Mouse (Mus musculus): ENCODE measurements at regions not wholly inside any gene's neighbourhood (a gene's known extent, or its start where the extent isn't known, plus 50 kb on each side); places are given as distances from the start of the nearest gene placed in this dataset.

DNA sequence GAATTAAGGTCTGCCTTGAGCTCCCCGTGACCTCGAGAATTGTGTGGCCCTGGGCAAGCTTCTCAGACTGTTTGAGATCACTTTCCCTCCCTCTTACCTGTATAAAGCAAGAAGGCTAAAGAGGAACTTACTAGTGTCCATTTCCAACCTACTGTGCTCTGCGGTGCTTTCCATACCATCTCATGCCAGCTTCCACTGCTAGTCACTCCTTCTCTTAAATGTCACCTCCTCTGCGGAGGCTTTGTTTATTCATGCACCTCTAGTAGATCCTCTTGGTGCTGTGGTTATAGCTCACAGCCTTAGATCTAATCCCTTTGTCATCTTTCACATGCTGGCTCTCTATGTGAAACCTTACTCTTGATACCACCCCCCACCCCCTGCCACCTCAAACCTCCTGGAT is 2310.3 kb upstream of the Lrrc6 start:
- Histone ChIP-seq H3K9me3 (replicated peaks) (no peaks in the 10 kb centered on the region), H3K4me2 (no peak overlapping the region), H3K9ac (no peak overlapping the region), H3K27me3 (no peaks in the 10 kb centered on the region), H3K27ac (no peak overlapping the region), H3K4me3 (replicated peaks) (no peak overlapping the region), H3K4me1 (no peaks in the 10 kb centered on the region), H3K36me3 (no peaks in the 10 kb centered on the region)
- 91% methylated on average over 4 of the region's 4 CpGs for WGBS
- no peak for ATAC-seq (replicated peaks; ENCODE audit: low FRiP score)

DNA sequence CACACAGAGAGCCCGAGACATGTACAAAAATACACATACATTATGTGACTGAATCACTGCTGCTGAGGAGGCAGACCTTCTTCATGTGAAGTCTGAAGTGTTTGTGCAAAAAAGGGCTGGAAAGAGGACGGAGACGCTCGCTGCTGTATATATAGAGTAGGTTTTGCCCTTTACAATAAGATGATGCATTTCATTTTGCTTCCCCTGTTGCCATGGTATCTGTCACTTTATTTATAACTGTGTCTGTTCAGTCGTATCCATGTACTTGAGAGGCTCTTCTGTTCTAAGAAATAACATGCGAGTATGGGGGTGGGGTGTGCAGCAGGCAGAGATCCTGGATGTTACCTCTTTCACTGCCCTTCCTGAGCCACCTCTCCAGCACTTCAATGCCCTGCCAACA is 2309.9 kb upstream of the Lrrc6 start:
- H3K4me3 ChIP-seq (replicated peaks) = no peak overlapping the region
- H3K4me1 ChIP-seq = no peaks in the 10 kb centered on the region
- no peak for ATAC-seq (replicated peaks; ENCODE audit: low FRiP score)
- no peaks in the 10 kb centered on the region for H3K36me3 ChIP-seq
- H3K9me3 ChIP-seq (replicated peaks) = no peaks in the 10 kb centered on the region
- no peak overlapping the region for H3K9ac ChIP-seq
- WGBS = 80% methylated on average over 6 of the region's 6 CpGs
- no peaks in the 10 kb centered on the region for H3K27me3 ChIP-seq
- no peak overlapping the region for H3K27ac ChIP-seq
- H3K4me2 ChIP-seq = no peak overlapping the region

DNA sequence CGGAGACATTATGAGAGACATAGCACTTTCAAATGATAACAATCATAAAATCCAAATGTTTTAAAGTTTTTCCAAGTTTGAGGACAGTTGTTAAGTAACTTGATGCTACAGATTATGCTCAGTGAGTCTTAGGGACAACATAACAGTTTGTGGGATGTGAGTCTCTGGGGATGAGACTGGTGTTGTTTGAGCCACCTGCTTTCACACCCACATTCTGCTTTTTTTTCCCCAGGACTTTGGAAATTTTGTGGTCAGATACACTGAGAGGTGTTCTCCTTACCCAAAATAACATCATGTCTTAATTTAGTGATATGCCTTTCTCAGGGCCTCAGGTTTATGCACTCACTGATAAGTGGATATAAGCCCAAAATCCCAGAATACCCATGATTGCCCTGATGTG is 2307.5 kb upstream of the Lrrc6 start:
- Histone ChIP-seq H3K4me1 (no peaks in the 10 kb centered on the region), H3K27me3 (no peaks in the 10 kb centered on the region), H3K4me3 (replicated peaks) (no peak overlapping the region), H3K9me3 (replicated peaks) (no peaks in the 10 kb centered on the region), H3K9ac (no peak overlapping the region), H3K27ac (no peak overlapping the region), H3K4me2 (no peak overlapping the region), H3K36me3 (no peaks in the 10 kb centered on the region)
- WGBS = 96% methylated on average over 1 of the region's 1 CpGs
- no peak for ATAC-seq (replicated peaks; ENCODE audit: low FRiP score)

DNA sequence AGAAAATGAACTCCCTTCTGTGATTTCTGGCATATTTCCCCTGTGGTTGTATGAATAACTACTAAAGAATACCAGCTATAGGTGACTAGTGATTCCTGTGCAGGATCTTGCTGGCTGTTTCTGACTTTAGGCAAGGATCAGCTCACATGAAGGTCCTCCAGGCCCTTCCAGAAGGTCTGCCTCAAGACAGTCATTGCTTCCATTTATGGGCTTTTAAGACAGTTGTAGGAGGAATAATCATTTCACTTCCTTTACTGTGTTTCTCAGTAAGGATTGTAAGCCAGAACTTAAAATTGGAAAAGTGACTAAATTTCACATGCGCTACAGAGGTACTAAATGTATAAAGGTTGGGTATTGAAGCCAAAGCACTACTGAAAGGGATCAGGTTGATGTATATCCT is 2303.5 kb upstream of the Lrrc6 start:
- no peaks in the 10 kb centered on the region for H3K4me1 ChIP-seq
- 93% methylated on average over 1 of the region's 1 CpGs for WGBS
- no peak for ATAC-seq (replicated peaks; ENCODE audit: low FRiP score)
- H3K27me3 ChIP-seq = no peaks in the 10 kb centered on the region
- no peaks in the 10 kb centered on the region for H3K36me3 ChIP-seq
- no peak overlapping the region for H3K9ac ChIP-seq
- H3K27ac ChIP-seq = no peak overlapping the region
- no peak overlapping the region for H3K4me3 ChIP-seq (replicated peaks)
- H3K9me3 ChIP-seq (replicated peaks) = no peaks in the 10 kb centered on the region
- no peak overlapping the region for H3K4me2 ChIP-seq

DNA sequence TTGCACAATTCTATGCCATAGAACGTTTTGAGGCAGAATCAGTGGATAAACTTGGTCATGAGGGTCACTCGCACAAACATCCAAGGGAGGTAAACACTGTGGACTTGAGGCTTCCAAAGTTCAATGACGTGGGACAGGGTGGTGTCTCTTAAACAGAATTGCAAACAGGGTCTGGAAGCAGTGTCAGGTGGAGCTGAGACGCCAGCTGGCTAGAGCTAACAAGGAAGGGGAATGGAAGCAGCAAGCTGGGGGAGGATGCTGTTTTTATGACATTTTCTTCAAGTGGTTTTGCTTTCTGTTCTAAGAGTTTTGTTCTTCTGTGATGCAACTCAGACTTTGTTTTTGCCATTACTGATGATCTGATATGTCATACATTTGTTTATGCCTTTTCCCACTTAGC is 2301.1 kb upstream of the Lrrc6 start:
- no peaks in the 10 kb centered on the region for H3K4me1 ChIP-seq
- no peak for ATAC-seq (replicated peaks; ENCODE audit: low FRiP score)
- H3K4me2 ChIP-seq = no peak overlapping the region
- H3K27ac ChIP-seq = no peak overlapping the region
- 70% methylated on average over 4 of the region's 4 CpGs for WGBS
- H3K4me3 ChIP-seq (replicated peaks) = no peak overlapping the region
- no peaks in the 10 kb centered on the region for H3K36me3 ChIP-seq
- H3K27me3 ChIP-seq = no peaks in the 10 kb centered on the region
- H3K9me3 ChIP-seq (replicated peaks) = no peaks in the 10 kb centered on the region
- H3K9ac ChIP-seq = no peak overlapping the region

DNA sequence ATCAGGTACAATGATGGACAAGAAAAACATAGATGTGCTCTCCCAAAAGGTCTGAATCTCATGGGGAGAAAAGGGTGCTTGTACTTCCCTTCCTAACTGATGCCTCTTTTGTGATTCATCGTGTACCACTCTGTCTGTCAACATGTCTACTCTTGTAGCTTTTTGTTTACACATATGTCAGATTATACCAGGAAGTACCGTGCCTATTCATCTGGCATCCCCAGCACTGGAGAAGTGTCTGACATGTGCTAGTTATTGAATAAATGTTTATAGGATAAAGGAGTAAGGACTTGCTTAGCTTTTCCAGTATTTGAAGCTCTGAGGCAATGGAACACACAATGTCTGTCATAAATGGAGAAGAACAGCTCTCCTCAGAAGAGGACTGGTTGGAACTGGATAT is 2296.7 kb upstream of the Lrrc6 start:
- Histone ChIP-seq H3K4me1 (no peaks in the 10 kb centered on the region), H3K27ac (no peak overlapping the region), H3K27me3 (no peaks in the 10 kb centered on the region), H3K4me3 (replicated peaks) (no peak overlapping the region), H3K4me2 (no peak overlapping the region), H3K9ac (no peak overlapping the region), H3K9me3 (replicated peaks) (no peaks in the 10 kb centered on the region), H3K36me3 (no peaks in the 10 kb centered on the region)
- no peak for ATAC-seq (replicated peaks; ENCODE audit: low FRiP score)
- WGBS = 85% methylated on average over 2 of the region's 2 CpGs

DNA sequence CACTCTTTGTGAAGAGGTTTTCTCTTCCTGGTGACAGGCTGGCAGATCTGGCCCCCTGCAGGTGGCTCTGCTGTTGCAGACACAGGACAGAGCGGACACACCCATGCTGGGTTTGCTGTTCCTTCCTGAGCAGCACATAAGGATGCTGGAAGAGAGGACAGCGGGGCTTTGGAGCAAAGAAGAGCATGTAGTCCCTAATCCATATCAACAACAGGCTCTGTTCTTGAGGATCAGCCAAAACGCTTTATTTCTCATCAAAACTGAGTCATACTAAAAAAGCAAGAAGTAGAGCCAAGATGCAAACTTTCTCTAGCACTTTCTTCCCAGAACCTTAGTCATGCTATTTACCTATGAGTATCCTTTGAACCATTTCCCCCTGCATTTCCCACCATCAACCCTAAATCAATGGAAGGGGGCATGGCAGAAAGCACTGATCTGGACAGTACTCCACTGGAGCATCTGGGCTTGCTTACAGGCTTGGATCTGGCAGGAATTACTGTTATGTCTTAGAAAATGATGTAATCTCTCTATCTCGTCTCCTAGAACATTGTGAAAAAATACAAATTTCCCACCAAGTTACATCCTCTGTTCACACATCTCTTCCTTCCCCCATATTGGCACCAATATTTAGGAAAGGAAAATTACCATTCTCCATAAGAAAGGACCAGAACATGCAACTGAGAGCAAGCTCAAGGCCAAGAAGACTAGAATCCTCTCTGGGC is 2294.7 kb upstream of the Lrrc6 start:
- no peak overlapping the region for H3K4me2 ChIP-seq
- 66% methylated on average over 4 of the region's 4 CpGs for WGBS
- no peak overlapping the region for H3K4me3 ChIP-seq (replicated peaks)
- H3K9me3 ChIP-seq (replicated peaks) = no peaks in the 10 kb centered on the region
- H3K27me3 ChIP-seq = no peaks in the 10 kb centered on the region
- H3K4me1 ChIP-seq = no peaks in the 10 kb centered on the region
- no peak for ATAC-seq (replicated peaks; ENCODE audit: low FRiP score)
- H3K9ac ChIP-seq = no peak overlapping the region
- no peak overlapping the region for H3K27ac ChIP-seq
- no peaks in the 10 kb centered on the region for H3K36me3 ChIP-seq

DNA sequence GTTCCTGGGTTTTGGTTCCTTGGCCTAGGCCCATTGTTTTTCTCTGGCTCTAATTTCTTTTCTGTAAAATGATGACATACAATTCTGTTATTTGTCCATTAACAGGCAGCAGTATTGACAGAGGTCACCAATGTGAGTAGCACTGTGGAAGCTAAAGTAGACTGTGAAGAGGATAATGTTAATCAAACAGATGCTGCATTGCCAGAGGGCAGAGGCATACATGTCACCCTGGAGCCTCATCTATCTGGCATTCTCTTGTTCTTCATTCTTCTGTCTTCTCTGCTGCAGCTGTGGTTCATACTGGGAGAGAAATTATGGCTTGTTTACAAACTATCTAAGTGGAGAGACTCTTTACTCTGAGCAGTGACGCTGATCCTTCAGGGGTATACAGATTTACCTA is 2259.2 kb upstream of the Lrrc6 start:
- H3K4me1 ChIP-seq = no peaks in the 10 kb centered on the region
- H3K4me2 ChIP-seq = no peak overlapping the region
- ATAC-seq (replicated peaks; ENCODE audit: low FRiP score) = no peak
- no peak overlapping the region for H3K9ac ChIP-seq
- no peak overlapping the region for H3K27ac ChIP-seq
- no peaks in the 10 kb centered on the region for H3K9me3 ChIP-seq (replicated peaks)
- H3K27me3 ChIP-seq = no peaks in the 10 kb centered on the region
- no peaks in the 10 kb centered on the region for H3K36me3 ChIP-seq
- H3K4me3 ChIP-seq (replicated peaks) = no peak overlapping the region
- WGBS = 71% methylated on average over 1 of the region's 1 CpGs

DNA sequence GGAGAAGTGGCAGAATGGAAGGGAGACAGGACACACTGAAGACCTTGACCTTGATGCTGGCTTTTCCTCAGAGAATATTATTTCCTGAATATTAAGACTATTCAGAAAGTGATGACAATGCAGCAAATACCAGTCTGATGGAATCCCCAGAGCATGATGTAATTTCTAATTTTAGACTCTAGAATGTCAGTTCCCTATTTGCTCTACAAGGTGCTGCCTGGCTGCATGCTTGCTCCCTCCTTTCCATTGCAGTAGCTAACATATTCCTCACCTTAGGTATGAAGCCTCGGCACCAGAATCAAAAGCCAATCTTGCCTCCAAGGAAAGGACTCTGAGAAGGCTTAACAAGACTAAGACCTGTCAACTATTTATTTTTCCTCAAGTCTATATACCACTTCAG is 2254.5 kb upstream of the Lrrc6 start:
- H3K4me2 ChIP-seq = no peak overlapping the region
- ATAC-seq (replicated peaks; ENCODE audit: low FRiP score) = no peak
- no peaks in the 10 kb centered on the region for H3K4me1 ChIP-seq
- H3K27me3 ChIP-seq = no peaks in the 10 kb centered on the region
- H3K36me3 ChIP-seq = no peaks in the 10 kb centered on the region
- no peak overlapping the region for H3K27ac ChIP-seq
- no peak overlapping the region for H3K4me3 ChIP-seq (replicated peaks)
- H3K9me3 ChIP-seq (replicated peaks) = no peaks in the 10 kb centered on the region
- 89% methylated on average over 1 of the region's 1 CpGs for WGBS
- no peak overlapping the region for H3K9ac ChIP-seq

DNA sequence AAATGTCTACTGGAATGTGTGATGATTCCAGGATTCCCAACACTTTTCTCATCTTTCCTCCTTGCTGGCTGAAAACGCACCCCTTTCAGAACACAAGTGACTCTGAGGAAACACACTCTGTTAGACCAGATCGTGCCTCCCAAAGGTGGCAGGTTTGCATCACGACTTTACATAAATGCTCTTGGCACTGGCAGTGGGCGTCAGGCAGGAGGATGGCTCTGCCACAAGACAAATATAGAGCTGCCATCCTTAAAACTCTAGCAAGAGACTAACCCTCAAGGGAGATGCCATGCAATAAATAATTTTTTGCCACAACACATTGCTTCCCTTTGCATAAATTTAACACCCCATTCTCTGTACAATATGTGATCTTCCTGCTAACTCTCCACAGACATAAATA is 2254.1 kb upstream of the Lrrc6 start:
- H3K4me1 ChIP-seq = no peaks in the 10 kb centered on the region
- H3K4me2 ChIP-seq = no peak overlapping the region
- H3K27me3 ChIP-seq = no peaks in the 10 kb centered on the region
- no peaks in the 10 kb centered on the region for H3K9me3 ChIP-seq (replicated peaks)
- ATAC-seq (replicated peaks; ENCODE audit: low FRiP score) = no peak
- H3K27ac ChIP-seq = no peak overlapping the region
- no peak overlapping the region for H3K4me3 ChIP-seq (replicated peaks)
- no peak overlapping the region for H3K9ac ChIP-seq
- 83% methylated on average over 4 of the region's 4 CpGs for WGBS
- no peaks in the 10 kb centered on the region for H3K36me3 ChIP-seq

DNA sequence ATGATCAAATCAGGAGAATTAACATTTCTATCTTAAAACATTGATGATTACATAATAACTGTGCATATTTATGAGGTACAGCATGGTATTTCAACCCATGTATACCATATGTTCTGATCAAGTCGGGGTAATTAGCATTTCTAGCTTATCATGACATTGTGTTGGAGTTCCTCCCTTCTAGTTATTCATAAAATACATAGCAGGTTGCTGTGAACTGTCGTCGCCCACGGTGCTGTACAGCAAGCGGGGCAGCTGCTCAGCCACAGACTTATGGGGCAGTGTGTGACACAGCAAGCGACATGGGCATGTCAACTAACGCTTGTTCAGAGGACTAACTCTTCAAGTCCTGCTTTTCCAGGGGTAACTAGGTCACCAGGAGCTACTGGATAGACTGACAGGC is 2238.6 kb upstream of the Lrrc6 start:
- Histone ChIP-seq H3K4me2 (no peak overlapping the region), H3K27ac (no peak overlapping the region), H3K9me3 (replicated peaks) (no peaks in the 10 kb centered on the region), H3K4me3 (replicated peaks) (no peak overlapping the region), H3K36me3 (no peaks in the 10 kb centered on the region), H3K9ac (no peak overlapping the region), H3K27me3 (no peaks in the 10 kb centered on the region), H3K4me1 (no peaks in the 10 kb centered on the region)
- ATAC-seq (replicated peaks; ENCODE audit: low FRiP score) = no peak
- WGBS = 87% methylated on average over 7 of the region's 7 CpGs

DNA sequence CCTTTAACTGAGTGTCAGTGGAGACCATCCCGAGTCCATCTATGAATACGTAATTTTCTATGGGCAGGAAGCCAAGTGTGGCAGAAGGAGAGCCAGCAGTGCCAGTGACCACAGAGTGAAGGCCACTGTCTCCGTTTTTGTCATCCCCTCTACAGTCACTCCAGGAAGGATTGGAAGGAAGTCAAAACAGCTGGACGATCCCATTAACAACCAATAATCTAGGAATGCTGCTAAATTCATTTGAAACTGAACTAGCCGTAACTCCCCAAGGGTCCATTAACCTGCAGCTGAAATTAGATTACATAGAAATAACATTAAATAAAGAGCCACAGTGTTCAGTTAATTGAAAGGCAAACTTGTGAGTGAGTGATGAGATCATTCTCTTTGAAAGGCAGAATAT is 2220.5 kb upstream of the Lrrc6 start:
- 75% methylated on average over 5 of the region's 5 CpGs for WGBS
- H3K9me3 ChIP-seq (replicated peaks) = no peaks in the 10 kb centered on the region
- H3K27me3 ChIP-seq = no peaks in the 10 kb centered on the region
- no peak for ATAC-seq (replicated peaks; ENCODE audit: low FRiP score)
- H3K9ac ChIP-seq = no peak overlapping the region
- no peak overlapping the region for H3K4me2 ChIP-seq
- no peak overlapping the region for H3K27ac ChIP-seq
- H3K4me3 ChIP-seq (replicated peaks) = no peak overlapping the region
- no peaks in the 10 kb centered on the region for H3K4me1 ChIP-seq
- H3K36me3 ChIP-seq = no peaks in the 10 kb centered on the region

DNA sequence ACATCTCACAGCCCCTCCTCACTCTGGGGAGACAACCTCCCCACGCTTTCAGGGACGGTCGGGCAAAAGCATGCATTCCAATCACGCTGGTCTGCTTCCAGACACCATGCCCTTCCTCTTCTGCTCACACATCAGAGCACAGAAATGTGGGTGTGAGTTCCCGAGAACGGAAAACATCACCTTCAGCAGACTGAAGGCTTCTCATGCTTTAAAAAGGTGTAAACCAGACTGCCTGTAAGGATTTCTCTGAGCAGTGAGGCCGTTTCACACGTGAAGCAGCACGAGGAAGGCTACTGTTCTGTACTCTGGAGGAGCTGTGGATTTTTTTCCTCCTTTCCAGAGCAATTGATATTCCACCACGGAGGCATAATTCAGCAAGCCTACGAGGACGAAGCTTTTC is 2218.8 kb upstream of the Lrrc6 start:
- no peak for ATAC-seq (replicated peaks; ENCODE audit: low FRiP score)
- Histone ChIP-seq H3K4me2 (no peak overlapping the region), H3K9ac (no peak overlapping the region), H3K27ac (no peak overlapping the region), H3K36me3 (no peaks in the 10 kb centered on the region), H3K9me3 (replicated peaks) (no peaks in the 10 kb centered on the region), H3K27me3 (no peaks in the 10 kb centered on the region), H3K4me1 (no peaks in the 10 kb centered on the region), H3K4me3 (replicated peaks) (no peak overlapping the region)
- 56% methylated on average over 12 of the region's 12 CpGs for whole genome bisulfite sequencing

All from kidney, embryonic 15.5 days (tissue).